Mouse (Mus musculus): Measurements from ENCODE around the gene Sh3gl2. TPM values are rescaled to one million over a fixed set of nuclear protein-coding genes. Genes with fewer than 3 reads are reported as not detected.

Sh3gl2 gene
- polyA plus RNA-seq (2015; fragmentation: Nextera tagmentation; extraction: Ambion mirVana), result 0.05 and 0.11 TPM in 2 replicates

DNA sequence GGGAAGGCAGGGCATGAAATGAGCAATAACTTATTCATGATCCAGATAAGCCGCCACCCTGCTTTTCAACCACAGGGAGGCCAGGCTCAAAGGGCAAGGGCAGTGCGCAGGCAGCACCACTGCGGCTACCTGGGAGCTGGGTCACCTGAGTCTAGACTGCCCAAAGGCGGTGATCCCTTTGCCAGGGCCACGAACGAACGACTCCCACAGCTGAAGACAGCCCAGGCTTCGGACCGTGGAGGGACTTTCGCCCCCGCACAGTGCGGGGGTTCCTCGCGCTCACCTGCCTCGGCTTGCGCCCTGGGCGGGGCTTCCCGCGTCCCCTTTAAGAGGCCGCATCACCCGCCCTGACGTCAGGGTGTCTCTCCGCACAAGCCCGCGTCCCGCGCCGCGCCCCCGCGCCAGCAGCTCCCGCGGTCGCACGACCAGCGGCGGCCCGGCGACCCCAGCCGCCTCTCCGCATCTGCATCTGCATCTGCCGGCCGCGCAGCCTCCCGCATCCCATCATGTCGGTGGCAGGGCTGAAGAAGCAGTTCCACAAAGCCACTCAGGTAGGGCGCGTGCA lies at the start of gene Sh3gl2:
TSS of gene Sh3gl2 (plus strand) at position 56 of the 565 bp plus-strand sequence.

GRCm38 (mm10) chr4:85513792-85514191 lies 308.9 kb downstream of the Sh3gl2 start, which contains the start of gene Adamtsl1:
Gene Adamtsl1, plus strand, starts transcription at chr4:85514172.

Measured in spleen, postnatal 0 days (tissue).